Mouse (Mus musculus) right cerebral cortex, postnatal 36 days (tissue): ENCODE measurements around the gene Slc38a7.
A peak's percentile ranks its signal among the peaks of the same experiment; 100 is the strongest.
"Not testable (repeated sequence)": the region's sequence is repeated elsewhere in the genome, so short reads cannot be mapped to it uniquely, and the experiment has no call there.

Source experiments
- DNase-seq, 2 experiments: peaks; one replicate each; pipeline ENCODE4 v3.0.0; 2022; ENCODE audit warnings: low spot score in 2 of 2, mixed read lengths in 1 of 2

Gene Slc38a7

GRCm38 (mm10) chr8:95850326-95850725 lies 3.0 kb downstream of the Slc38a7 start:
- DNase-seq = no peak

- DNase-seq = no peak
Measured at GRCm38 (mm10) chr8:95848734-95849464, 4.4 kb downstream of the Slc38a7 start.

- DNase-seq = no peak
Measured at GRCm38 (mm10) chr8:95848061-95848551, 5.2 kb downstream of the Slc38a7 start.

GRCm38 (mm10) chr8:95845026-95845425 lies 8.3 kb downstream of the Slc38a7 start:
- DNase-seq = no peak

GRCm38 (mm10) chr8:95843968-95844367 lies 9.4 kb downstream of the Slc38a7 start:
- DNase-seq = no peak

- no peak for DNase-seq
Measured at GRCm38 (mm10) chr8:95841436-95841835, 11.9 kb downstream of the Slc38a7 start.

GRCm38 (mm10) chr8:95839289-95839688 lies 14.1 kb downstream of the Slc38a7 start:
- DNase-seq = no peak

GRCm38 (mm10) chr8:95837266-95837665 lies 16.1 kb downstream of the Slc38a7 start:
- DNase-seq = no peak

GRCm38 (mm10) chr8:95835891-95836290 lies 17.4 kb downstream of the Slc38a7 start:
- no peak for DNase-seq

GRCm38 (mm10) chr8:95833435-95833984 lies 19.8 kb downstream of the Slc38a7 start:
- DNase-seq = no peak

- peak; percentile 71 to 72 for DNase-seq
Measured at GRCm38 (mm10) chr8:95832603-95833434, 20.5 kb downstream of the Slc38a7 start.

- no peak for DNase-seq
Measured at GRCm38 (mm10) chr8:95830144-95830543, 23.2 kb downstream of the Slc38a7 start.

GRCm38 (mm10) chr8:95825162-95825561 lies 28.2 kb downstream of the Slc38a7 start, which contains the start of gene Sap18b:
Sap18b (plus strand) TSS chr8:95825346.
- DNase-seq = not testable (repeated sequence)

GRCm38 (mm10) chr8:95822699-95823098 lies 30.6 kb downstream of the Slc38a7 start:
- no peak for DNase-seq

GRCm38 (mm10) chr8:95822096-95822495 lies 31.2 kb downstream of the Slc38a7 start:
- DNase-seq = no peak

- DNase-seq = no peak
Measured at GRCm38 (mm10) chr8:95821266-95821665, 32.1 kb downstream of the Slc38a7 start.

- DNase-seq = no peak
Measured at GRCm38 (mm10) chr8:95818211-95818610, 35.1 kb downstream of the Slc38a7 start.

GRCm38 (mm10) chr8:95817597-95817996 lies 35.7 kb downstream of the Slc38a7 start:
- DNase-seq = no peak

GRCm38 (mm10) chr8:95816044-95816708 lies 37.2 kb downstream of the Slc38a7 start:
- no peak for DNase-seq

- no peak for DNase-seq
Measured at GRCm38 (mm10) chr8:95810184-95810591, 43.2 kb downstream of the Slc38a7 start.

- DNase-seq = no peak
Measured at GRCm38 (mm10) chr8:95809116-95809515, 44.2 kb downstream of the Slc38a7 start.

GRCm38 (mm10) chr8:95808631-95809030 lies 44.7 kb downstream of the Slc38a7 start:
- no peak for DNase-seq
